Mouse (Mus musculus) liver, embryonic 13.5 days (tissue): ENCODE results near the gene Gtpbp1. TPM values are rescaled to one million over a fixed set of nuclear protein-coding genes. Genes with fewer than 3 reads are reported as not detected.

Experiments
- ATAC-seq: fragments of 200-750 bp; cut with Nextera tagmentation; 2 replicates; pipeline ENCODE4 v1.8.0; 2017; ENCODE audit warnings: low read depth, mild to moderate bottlenecking, moderate number of reproducible peaks, moderate library complexity
- DNase-seq: peaks from one replicate; pipeline ENCODE4 v3.0.0; 2022
- H3K27ac ChIP-seq: fragments of 300-500 bp; sonication (generic); 2 replicates; pipeline ENCODE4 v1.5.1; 2015; ENCODE audit warnings: moderate library complexity, mild to moderate bottlenecking, inconsistent platforms
- H3K27me3 ChIP-seq: fragments of 300-500 bp; sonication (generic); 2 replicates; pipeline ENCODE4 v1.6.1; 2015; ENCODE audit warnings: mild to moderate bottlenecking, inconsistent platforms
- H3K36me3 ChIP-seq: fragments of 300-500 bp; sonication (generic); 2 replicates; pipeline ENCODE4 v1.6.1; 2015; ENCODE audit warnings: mild to moderate bottlenecking, inconsistent platforms
- H3K4me1 ChIP-seq: fragments of 300-500 bp; sonication (generic); replicated peaks from 2 replicates; pipeline ENCODE4 v1.6.1; 2015; ENCODE audit warnings: inconsistent platforms
- H3K4me2 ChIP-seq: fragments of 300-500 bp; sonication (generic); 2 replicates; pipeline ENCODE4 v1.6.1; 2015; ENCODE audit warnings: inconsistent platforms, mild to moderate bottlenecking, moderate library complexity
- H3K4me3 ChIP-seq: fragments of 300-500 bp; sonication (generic); replicated peaks from 2 replicates; pipeline ENCODE4 v1.5.1; 2015; ENCODE audit warnings: mild to moderate bottlenecking, inconsistent platforms
- H3K9ac ChIP-seq: fragments of 300-500 bp; sonication (generic); 2 replicates; pipeline ENCODE4 v1.6.1; 2015; ENCODE audit warnings: mild to moderate bottlenecking, inconsistent platforms
- H3K9me3 ChIP-seq: fragments of 300-500 bp; sonication (generic); replicated peaks from 2 replicates; pipeline ENCODE4 v1.6.1; 2016; ENCODE audit warnings: inconsistent platforms
- WGBS: fragments of 180-500 bp; shearing (Covaris S2); methylation state at CpG from one replicate; pipeline ENCODE4 v1.1.7; 2015; ENCODE audit not compliant: insufficient replicate concordance; 5-methylcytosine and 5-hydroxymethylcytosine counted together
- polyA plus RNA-seq: library from polyadenylated mRNA; unstranded; fragments of >200 nt; fragmentation: Nextera tagmentation; extraction: Ambion mirVana; gene quantifications from 2 replicates; pipeline ENCODE4 v1.2.1, GENCODE M21; 2015

Gene Gtpbp1
- polyA plus RNA-seq, 1 experiment from 2014 or later: 32.6 TPM

- ATAC-seq (no peak), DNase-seq (no peak)
- Histone ChIP-seq H3K9me3 (no peaks in the 10 kb centered on the region), H3K27me3 (no peaks in the 10 kb centered on the region), H3K27ac (no peak overlapping the region), H3K36me3 (peaks cover 5% of the 10 kb centered on the region; the same call in 1 of the 2 replicates), H3K9ac (no peak overlapping the region), H3K4me2 (no peak overlapping the region), H3K4me3 (no peak overlapping the region), H3K4me1 (peaks cover 40% of the 10 kb centered on the region)
- WGBS: 81% methylated on average over 11 of the region's 11 CpGs
Observed at GRCm38 (mm10) chr15:79744001-79744400, 53.4 kb downstream of the Gtpbp1 start.

GRCm38 (mm10) chr15:79744742-79745141 is 54.1 kb downstream of the Gtpbp1 start:
- no peak overlapping the region for H3K4me3 ChIP-seq
- H3K9ac ChIP-seq: no peak overlapping the region
- no peak overlapping the region for H3K27ac ChIP-seq
- no peak for ATAC-seq
- no peak overlapping the region for H3K4me2 ChIP-seq
- no peak for DNase-seq
- H3K9me3 ChIP-seq: no peaks in the 10 kb centered on the region
- H3K36me3 ChIP-seq: no peaks in the 10 kb centered on the region
- H3K27me3 ChIP-seq: no peaks in the 10 kb centered on the region
- 69% methylated on average over 8 of the region's 8 CpGs for WGBS
- peaks cover 34% of the 10 kb centered on the region for H3K4me1 ChIP-seq

GRCm38 (mm10) chr15:79745312-79745711 is 54.7 kb downstream of the Gtpbp1 start:
- no peaks in the 10 kb centered on the region for H3K27me3 ChIP-seq
- DNase-seq (no peak), ATAC-seq (no peak)
- WGBS: 81% methylated on average over 10 of the region's 10 CpGs
- no peak overlapping the region for H3K4me3 ChIP-seq
- H3K9me3 ChIP-seq: no peaks in the 10 kb centered on the region
- H3K4me2 ChIP-seq: no peak overlapping the region
- H3K9ac ChIP-seq: no peak overlapping the region
- no peak overlapping the region for H3K27ac ChIP-seq
- H3K36me3 ChIP-seq: no peaks in the 10 kb centered on the region
- H3K4me1 ChIP-seq: peaks cover 28% of the 10 kb centered on the region

GRCm38 (mm10) chr15:79745883-79746282 is 55.2 kb downstream of the Gtpbp1 start:
- Histone ChIP-seq H3K27me3 (no peaks in the 10 kb centered on the region), H3K27ac (no peak overlapping the region), H3K4me3 (no peak overlapping the region), H3K4me2 (no peak overlapping the region), H3K36me3 (no peaks in the 10 kb centered on the region), H3K9me3 (no peaks in the 10 kb centered on the region), H3K4me1 (peaks cover 23% of the 10 kb centered on the region), H3K9ac (no peak overlapping the region)
- DNase-seq (no peak), ATAC-seq (no peak)
- 77% methylated on average over 5 of the region's 5 CpGs for WGBS

GRCm38 (mm10) chr15:79747998-79748397 is 57.4 kb downstream of the Gtpbp1 start:
- no peaks in the 10 kb centered on the region for H3K9me3 ChIP-seq
- H3K27ac ChIP-seq: no peak overlapping the region
- no peaks in the 10 kb centered on the region for H3K36me3 ChIP-seq
- H3K9ac ChIP-seq: no peak overlapping the region
- peaks cover 8% of the 10 kb centered on the region for H3K4me1 ChIP-seq
- H3K4me2 ChIP-seq: no peak overlapping the region
- no peaks in the 10 kb centered on the region for H3K27me3 ChIP-seq
- DNase-seq: peak; percentile 34
- no peak for ATAC-seq
- 58% methylated on average over 11 of the region's 11 CpGs for WGBS
- H3K4me3 ChIP-seq: no peak overlapping the region

GRCm38 (mm10) chr15:79749162-79749561 is 58.5 kb downstream of the Gtpbp1 start:
- Histone ChIP-seq H3K27me3 (no peaks in the 10 kb centered on the region), H3K9me3 (no peaks in the 10 kb centered on the region), H3K4me3 (no peak overlapping the region), H3K27ac (no peak overlapping the region), H3K36me3 (no peaks in the 10 kb centered on the region), H3K9ac (no peak overlapping the region), H3K4me1 (peaks cover 2% of the 10 kb centered on the region; the same call in 1 of the 2 replicates), H3K4me2 (no peak overlapping the region)
- 71% methylated on average over 7 of the region's 7 CpGs for WGBS
- DNase-seq (no peak), ATAC-seq (no peak)

DNA sequence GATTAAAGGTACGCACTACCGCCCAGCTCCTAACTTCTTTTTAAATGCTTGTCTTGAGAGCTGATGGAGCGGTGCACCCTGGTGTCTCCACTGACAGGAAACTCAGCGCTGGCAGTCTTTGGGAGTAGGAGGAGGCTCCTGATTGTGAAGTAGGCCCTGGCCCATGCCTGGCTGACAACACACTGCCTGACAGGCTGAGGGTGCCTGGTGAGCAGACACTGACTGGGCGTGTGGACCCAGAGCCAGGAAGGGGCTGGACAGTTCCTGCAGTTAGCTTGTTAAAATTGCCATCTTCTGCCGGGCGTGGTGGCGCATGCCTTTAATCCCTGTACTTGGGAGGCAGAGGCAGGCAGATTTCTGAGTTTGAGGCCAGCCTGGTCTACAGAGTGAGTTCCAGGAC is 59.6 kb downstream of the Gtpbp1 start:
- no peak for DNase-seq
- Histone ChIP-seq H3K4me1 (peaks cover 2% of the 10 kb centered on the region; the same call in 1 of the 2 replicates), H3K9ac (no peak overlapping the region), H3K27me3 (no peaks in the 10 kb centered on the region), H3K4me3 (no peak overlapping the region), H3K27ac (no peak overlapping the region), H3K9me3 (no peaks in the 10 kb centered on the region), H3K4me2 (no peak overlapping the region), H3K36me3 (no peaks in the 10 kb centered on the region)
- WGBS: 75% methylated on average over 8 of the region's 8 CpGs
- ATAC-seq: no peak

DNA sequence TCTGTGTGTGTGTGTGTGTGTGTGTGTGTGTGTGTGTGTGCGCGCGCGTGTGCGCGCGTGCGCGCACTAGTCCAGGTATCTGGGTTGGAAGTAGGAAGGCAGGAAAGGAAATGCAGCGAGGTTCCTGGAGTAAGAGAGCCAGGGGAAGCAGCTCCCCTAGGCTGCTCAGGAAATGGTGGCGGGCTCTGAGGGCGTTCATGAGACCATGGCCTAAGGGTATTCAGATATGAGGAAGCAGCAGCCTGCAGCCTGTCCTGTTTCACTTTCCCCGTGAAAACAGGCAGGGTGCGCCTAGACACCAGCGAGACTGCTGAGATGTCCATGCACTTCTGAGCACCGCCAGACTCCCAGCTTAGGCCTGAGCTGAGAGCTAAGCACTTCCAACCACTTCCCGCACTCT is 61.1 kb downstream of the Gtpbp1 start:
- Histone ChIP-seq H3K4me3 (no peak overlapping the region), H3K27me3 (no peaks in the 10 kb centered on the region), H3K4me2 (no peak overlapping the region), H3K36me3 (no peaks in the 10 kb centered on the region), H3K9me3 (no peaks in the 10 kb centered on the region), H3K9ac (no peak overlapping the region), H3K27ac (no peak overlapping the region), H3K4me1 (peaks cover 11% of the 10 kb centered on the region)
- WGBS: 70% methylated on average over 17 of the region's 17 CpGs
- no peak for ATAC-seq
- DNase-seq: no peak

GRCm38 (mm10) chr15:79752742-79753419 is 62.2 kb downstream of the Gtpbp1 start:
- Histone ChIP-seq H3K27me3 (no peaks in the 10 kb centered on the region), H3K4me3 (no peak overlapping the region), H3K4me2 (no peak overlapping the region), H3K36me3 (no peaks in the 10 kb centered on the region), H3K9me3 (no peaks in the 10 kb centered on the region), H3K4me1 (peaks cover 11% of the 10 kb centered on the region), H3K9ac (no peak overlapping the region), H3K27ac (no peak overlapping the region)
- WGBS: 17% methylated on average over 11 of the region's 11 CpGs
- 0 out of 2 replicates have a peak, but pooled peaks have one; percentile 14 for ATAC-seq
- peak; percentile 61 for DNase-seq

GRCm38 (mm10) chr15:79753420-79753752 is 62.7 kb downstream of the Gtpbp1 start:
- no peak overlapping the region for H3K4me2 ChIP-seq
- H3K27me3 ChIP-seq: no peaks in the 10 kb centered on the region
- no peak overlapping the region for H3K27ac ChIP-seq
- no peak for DNase-seq
- WGBS: 79% methylated on average over 3 of the region's 3 CpGs
- H3K9ac ChIP-seq: no peak overlapping the region
- no peaks in the 10 kb centered on the region for H3K9me3 ChIP-seq
- H3K4me3 ChIP-seq: no peak overlapping the region
- H3K4me1 ChIP-seq: peaks cover 11% of the 10 kb centered on the region
- ATAC-seq: 0 out of 2 replicates have a peak, but pooled peaks have one; percentile 16
- no peaks in the 10 kb centered on the region for H3K36me3 ChIP-seq

- H3K4me1 ChIP-seq: peaks cover 11% of the 10 kb centered on the region
- no peak overlapping the region for H3K9ac ChIP-seq
- no peak overlapping the region for H3K4me2 ChIP-seq
- H3K4me3 ChIP-seq: no peak overlapping the region
- ATAC-seq (no peak), DNase-seq (no peak)
- 48% methylated on average over 4 of the region's 4 CpGs for WGBS
- H3K9me3 ChIP-seq: no peaks in the 10 kb centered on the region
- H3K27ac ChIP-seq: no peak overlapping the region
- no peaks in the 10 kb centered on the region for H3K27me3 ChIP-seq
- no peaks in the 10 kb centered on the region for H3K36me3 ChIP-seq
Observed at GRCm38 (mm10) chr15:79753873-79754272, 63.2 kb downstream of the Gtpbp1 start.

- no peaks in the 10 kb centered on the region for H3K36me3 ChIP-seq
- WGBS: 65% methylated on average over 4 of the region's 4 CpGs
Observed at GRCm38 (mm10) chr15:79755176-79755575, 64.5 kb downstream of the Gtpbp1 start.

More at GRCm38 (mm10) chr15:79755176-79755575, 64.5 kb downstream of the Gtpbp1 start:
- Histone ChIP-seq H3K4me2 (no peak overlapping the region), H3K4me1 (peaks cover 11% of the 10 kb centered on the region), H3K27me3 (no peaks in the 10 kb centered on the region), H3K9ac (no peak overlapping the region), H3K9me3 (no peaks in the 10 kb centered on the region), H3K4me3 (no peak overlapping the region), H3K27ac (no peak overlapping the region)
- DNase-seq (no peak), ATAC-seq (no peak)
